Mouse (Mus musculus): ENCODE measurements around the gene Eomes.

Eomes gene

DNA sequence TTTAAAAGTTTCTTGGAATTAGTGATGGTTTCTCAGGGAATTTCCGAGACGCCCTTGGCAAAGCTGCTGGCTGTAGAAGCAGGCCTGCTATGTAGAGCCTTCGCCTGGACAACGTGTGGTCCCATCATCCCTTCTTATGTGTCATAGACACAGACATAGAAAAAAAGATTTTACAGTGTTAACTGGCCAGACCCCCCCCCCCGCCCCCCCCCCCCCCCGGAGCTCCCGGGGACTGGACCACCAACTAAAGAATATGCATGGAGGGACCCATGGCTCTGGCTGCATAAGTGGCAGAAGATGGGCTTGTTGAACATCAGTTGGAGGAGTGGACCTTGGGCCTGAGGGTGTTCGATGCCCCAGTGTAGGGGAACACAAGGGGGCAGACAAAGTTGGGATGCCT lies 39.6 kb downstream of the Eomes start:
- no peak for DNase-seq (ENCODE audit: low spot score in 2 of 2)

DNA sequence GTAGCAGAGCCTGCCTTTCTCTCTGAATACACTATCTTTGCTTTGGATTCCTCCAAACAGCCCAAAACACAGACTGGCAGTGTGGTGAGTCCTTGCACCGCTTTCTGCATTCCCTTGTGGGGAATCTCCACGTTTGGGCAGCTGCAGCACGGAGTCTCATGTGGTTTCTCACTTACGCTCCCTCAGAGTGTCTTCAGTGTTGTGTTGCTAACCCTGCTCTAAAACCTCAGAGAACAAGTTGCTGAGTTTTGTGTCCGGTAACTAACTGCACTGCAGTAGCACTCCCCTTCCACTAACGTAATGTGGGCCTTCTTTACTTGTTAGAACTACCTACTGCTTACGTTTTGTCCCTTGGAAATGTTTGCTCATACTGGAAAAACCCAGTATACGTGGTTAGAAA lies 41.1 kb downstream of the Eomes start:
- no peak for DNase-seq (ENCODE audit: low spot score in 2 of 2)

GRCm38 (mm10) chr9:118520011-118520410 lies 42.0 kb downstream of the Eomes start:
- DNase-seq (ENCODE audit: low spot score in 2 of 2) = no peak

GRCm38 (mm10) chr9:118520858-118521257 lies 42.8 kb downstream of the Eomes start:
- no peak for DNase-seq (ENCODE audit: low spot score in 2 of 2)

DNA sequence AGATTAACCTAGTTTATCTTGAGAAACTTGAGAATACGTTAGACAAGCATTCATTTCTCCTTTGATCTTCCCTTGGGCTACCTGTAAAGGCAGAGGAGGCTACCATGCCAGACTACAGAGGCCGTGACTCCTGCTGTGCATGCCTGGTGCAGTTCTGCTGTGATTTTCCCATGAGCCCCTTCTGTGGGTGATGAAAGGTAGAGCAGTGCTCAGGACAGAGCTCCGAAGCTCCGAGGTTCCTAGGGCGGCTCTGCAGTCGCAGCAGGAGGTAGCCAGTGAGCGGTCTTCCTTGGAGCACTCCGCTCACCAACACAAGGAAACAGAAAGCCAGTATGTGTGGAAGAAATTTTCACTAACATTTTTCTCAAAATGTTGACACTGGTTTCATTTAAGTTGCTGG lies 43.6 kb downstream of the Eomes start:
- no peak for DNase-seq (ENCODE audit: low spot score in 2 of 2)

DNA sequence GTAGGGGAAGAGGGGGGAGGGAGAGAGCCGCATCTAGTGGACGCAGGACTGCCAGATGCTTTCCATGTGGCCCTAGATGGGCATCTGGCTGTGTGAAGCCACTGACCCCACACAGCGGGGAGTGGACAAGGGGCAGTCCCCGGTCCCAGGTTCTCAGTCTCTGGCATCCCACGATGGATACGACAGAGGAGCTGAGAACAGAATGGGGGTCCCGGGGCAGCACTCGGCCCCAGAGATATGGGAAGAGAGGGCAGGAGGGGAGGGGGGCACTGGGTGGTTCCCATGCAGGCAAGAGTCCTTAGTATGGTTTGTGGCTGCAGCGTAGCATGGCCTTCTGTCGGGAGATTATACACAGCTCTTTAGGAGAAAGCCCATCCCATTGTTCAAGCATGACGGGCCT lies 45.7 kb downstream of the Eomes start:
- DNase-seq (ENCODE audit: low spot score in 2 of 2) = no peak

DNA sequence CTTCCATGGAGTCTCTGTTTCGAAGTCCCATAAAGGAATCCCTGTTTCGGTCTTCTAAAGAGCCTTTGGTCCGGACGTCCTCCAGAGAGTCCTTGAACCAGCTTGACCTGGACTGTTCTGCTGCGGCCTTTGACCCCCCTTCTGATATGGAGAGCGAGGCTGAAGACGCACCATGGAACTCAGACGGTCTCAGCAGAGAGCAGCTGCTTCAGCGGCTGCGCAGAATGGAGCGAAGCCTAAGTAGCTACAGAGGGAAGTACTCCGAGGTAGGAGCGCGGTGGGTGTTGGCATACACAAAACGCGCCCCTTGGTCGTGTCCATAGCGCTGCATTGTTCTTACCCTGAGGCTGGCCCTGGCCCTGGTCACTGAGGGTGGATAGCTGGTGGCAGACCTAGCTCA lies 49.0 kb downstream of the Eomes start:
- DNase-seq (ENCODE audit: low spot score in 2 of 2) = no peak

DNA sequence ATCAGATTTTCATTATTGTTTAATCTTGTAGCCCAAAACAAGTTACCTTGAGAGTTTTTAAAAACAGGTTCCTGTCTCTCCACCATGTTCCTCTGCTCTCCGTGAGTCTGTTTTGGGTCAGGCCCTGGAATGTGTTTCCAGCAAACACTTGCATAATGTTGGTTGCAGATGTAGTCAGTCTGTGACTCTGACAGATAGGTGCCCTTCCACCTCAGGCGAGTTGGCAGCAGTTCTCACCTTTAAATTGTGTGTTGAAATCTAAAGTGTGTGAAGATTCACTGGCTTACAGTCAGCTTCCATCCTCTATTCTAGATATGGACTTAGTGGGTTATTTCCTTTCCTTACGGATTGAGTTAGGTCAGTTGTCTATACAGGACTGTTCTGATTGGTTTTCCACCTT lies 51.8 kb downstream of the Eomes start:
- DNase-seq (ENCODE audit: low spot score in 2 of 2) = no peak

DNA sequence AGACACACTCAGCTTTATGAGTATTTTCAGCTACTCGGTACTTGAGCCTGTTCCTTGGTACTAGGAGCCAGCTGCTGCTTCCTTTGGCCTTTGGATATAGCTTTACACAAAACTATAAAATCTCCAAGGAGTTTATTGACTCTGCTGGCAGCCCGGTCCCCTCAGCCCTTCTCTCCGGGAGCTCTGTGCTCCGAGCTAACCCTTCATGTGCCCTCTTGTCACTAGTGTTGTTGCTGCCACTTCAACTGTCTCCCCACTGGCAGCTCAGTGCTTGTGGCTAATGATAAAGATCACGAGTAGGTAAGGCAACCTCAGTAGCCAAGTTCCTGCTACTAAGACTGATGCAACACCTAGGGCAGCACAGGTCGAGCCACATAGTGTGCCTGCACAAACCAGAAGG lies 52.7 kb downstream of the Eomes start:
- no peak for DNase-seq (ENCODE audit: low spot score in 2 of 2)

GRCm38 (mm10) chr9:118532516-118533205 lies 54.6 kb downstream of the Eomes start:
- DNase-seq (ENCODE audit: low spot score in 2 of 2) = no peak

Data from frontal cortex, postnatal 14 days (tissue).